Mouse (Mus musculus) pancreas, adult 10 weeks (tissue): Measurements from ENCODE around the gene Slx1b. TPM values are rescaled to one million over a fixed set of nuclear protein-coding genes. Genes with fewer than 3 reads are reported as not detected.

Experiments
- polyA plus RNA-seq: library from polyadenylated mRNA; stranded (reverse); fragments of 350-450 nt; fragmentation: Illumina TruSeq; extraction: RNeasy Lipid Tissue Mini Kit (QIAGEN cat#74804); gene quantifications from one replicate; pipeline ENCODE4 v1.2.3, GENCODE M21; 2015; ENCODE audit warnings: low read depth, low replicate concordance; ENCODE audit not compliant: insufficient read depth

The Slx1b gene
- 3.1 TPM for polyA plus RNA-seq

GRCm38 (mm10) chr7:126695631-126696207, at the start of gene Slx1b:
Slx1b (minus strand) TSS chr7:126695784.

GRCm38 (mm10) chr7:126707442-126708174, 12.0 kb upstream of the Slx1b start, which contains the start of gene Coro1a:
Coro1a (minus strand) TSS chr7:126707787.

GRCm38 (mm10) chr7:126695210-126695611, 373 bp downstream of the Slx1b start, which contains the start of gene Bola2:
Bola2 (plus strand) TSS chr7:126695401.

GRCm38 (mm10) chr7:126676207-126676606, 19.4 kb downstream of the Slx1b start, which contains the start of gene Sult1a1:
Sult1a1 (minus strand) TSS chr7:126676432.

GRCm38 (mm10) chr7:126649231-126650051, 46.1 kb downstream of the Slx1b start, which contains the start of gene Sgf29:
Sgf29 (plus strand) TSS chr7:126649309.

Other genes with a start within 250 kb of the Slx1b start
- gene Atp2a1, start 232.7 kb downstream of the Slx1b start, polyA plus RNA-seq, result not detected
- gene Sh2b1, start 220.4 kb downstream of the Slx1b start, polyA plus RNA-seq, result 13.6 TPM
- 15.1 TPM for gene Tufm, start 208.4 kb downstream of the Slx1b start, polyA plus RNA-seq
- 32.1 TPM for gene Atxn2l, start 192.3 kb downstream of the Slx1b start, polyA plus RNA-seq
- gene Eif3c, start 129.4 kb downstream of the Slx1b start, polyA plus RNA-seq, result 22.8 TPM
- gene Apobr, start 110.8 kb downstream of the Slx1b start, polyA plus RNA-seq, result 1.6 TPM
- gene Cln3, start 110.0 kb downstream of the Slx1b start, polyA plus RNA-seq, result 26.6 TPM
- not detected for gene Il27, start 100.8 kb downstream of the Slx1b start, polyA plus RNA-seq
- 3,774 TPM for gene Nupr1, start 64.9 kb downstream of the Slx1b start, polyA plus RNA-seq
- gene Sgf29, start 46.5 kb downstream of the Slx1b start, polyA plus RNA-seq, result 23.8 TPM
- gene Sult1a1, start 19.4 kb downstream of the Slx1b start, polyA plus RNA-seq, result 32.4 TPM
- 43.5 TPM for gene Bola2, start 383 bp downstream of the Slx1b start, polyA plus RNA-seq
- gene Coro1a, start 12.0 kb upstream of the Slx1b start, polyA plus RNA-seq, result 7.3 TPM
- 50.5 TPM for gene Mapk3, start 63.8 kb upstream of the Slx1b start, polyA plus RNA-seq
- gene Gdpd3, start 70.5 kb upstream of the Slx1b start, polyA plus RNA-seq, result 2.5 TPM
- gene Ypel3, start 81.2 kb upstream of the Slx1b start, polyA plus RNA-seq, result 86.3 TPM
- gene Tbx6, start 85.7 kb upstream of the Slx1b start, polyA plus RNA-seq, result 1.9 TPM
- 30.4 TPM for gene Ppp4c, start 96.7 kb upstream of the Slx1b start, polyA plus RNA-seq
- 3.8 TPM for gene Fam57b, start 101.9 kb upstream of the Slx1b start, polyA plus RNA-seq
- gene 4930451I11Rik, start 135.9 kb upstream of the Slx1b start, polyA plus RNA-seq, result not detected
- gene Doc2a, start 151.6 kb upstream of the Slx1b start, polyA plus RNA-seq, result not detected
- gene Hirip3, start 166.2 kb upstream of the Slx1b start, polyA plus RNA-seq, result 4.6 TPM
- 12.9 TPM for gene Ino80e, start 166.6 kb upstream of the Slx1b start, polyA plus RNA-seq
- 31.1 TPM for gene Taok2, start 188.9 kb upstream of the Slx1b start, polyA plus RNA-seq
- 29.4 TPM for gene Tmem219, start 227.1 kb upstream of the Slx1b start, polyA plus RNA-seq
- gene Kctd13, start 233.1 kb upstream of the Slx1b start, polyA plus RNA-seq, result 3.6 TPM